Mouse (Mus musculus) megakaryocyte, embryonic 14.5 days (primary cell): ENCODE measurements around the gene Olfr1426. TPM values are rescaled to one million over a fixed set of nuclear protein-coding genes. Genes with fewer than 3 reads are reported as not detected.
"Not testable (repeated sequence)": the region's sequence is repeated elsewhere in the genome, so short reads cannot be mapped to it uniquely, and the experiment has no call there.

ENCODE experiments used
- H3K27me3 ChIP-seq: replicated peaks from 2 replicates; pipeline ENCODE3; 2012; ENCODE audit warnings: inconsistent platforms
- H3K36me3 ChIP-seq: replicated peaks from 2 replicates; pipeline ENCODE3; 2012; ENCODE audit warnings: low read length, inconsistent platforms, mixed read lengths
- H3K4me1 ChIP-seq: 2 replicates; pipeline ENCODE4 v1.6.1; 2012; ENCODE audit warnings: inconsistent platforms
- H3K4me3 ChIP-seq: replicated peaks from 2 replicates; pipeline ENCODE3; 2012; ENCODE audit warnings: moderate library complexity, mild to moderate bottlenecking, inconsistent platforms
- H3K9me3 ChIP-seq: 2 replicates; pipeline ENCODE4 v1.6.1; 2012; ENCODE audit warnings: inconsistent platforms
- FLI1 ChIP-seq: IDR thresholded peaks from 2 replicates; pipeline ENCODE4 v1.6.1; 2012; ENCODE audit warnings: low read length, inconsistent platforms, mixed read lengths
- GATA1 ChIP-seq: IDR thresholded peaks from 3 replicates; pipeline ENCODE4 v1.6.1; 2012; ENCODE audit warnings: mixed read lengths, low read length, inconsistent platforms, borderline replicate concordance
- polyA plus RNA-seq: library from polyadenylated mRNA; stranded (reverse); fragments of >175 nt; gene quantifications from 2 replicates; pipeline ENCODE4 v1.2.3, GENCODE M21; 2012; ENCODE audit warnings: low replicate concordance; ENCODE audit not compliant: insufficient read depth

Gene Olfr1426
- polyA plus RNA-seq = not detected in 2 replicates

DNA sequence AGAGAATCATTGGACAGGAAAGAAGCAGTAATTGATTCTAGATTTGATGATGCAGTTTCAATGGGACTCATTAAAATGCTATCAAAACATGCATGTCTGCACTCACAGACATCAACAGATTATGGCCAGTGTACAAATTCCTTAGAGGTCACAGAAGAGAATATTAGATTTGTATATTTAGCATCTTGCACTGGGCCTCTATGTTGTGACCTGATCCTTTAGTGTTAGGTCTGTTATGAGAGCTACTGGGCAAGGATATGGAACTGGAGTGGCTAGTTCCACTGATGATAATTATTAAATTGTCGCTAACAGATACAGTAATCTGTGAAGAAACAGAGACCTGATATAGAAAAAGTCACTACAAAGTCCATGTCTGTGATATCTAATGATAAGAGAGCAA is at the start of gene Olfr1426:
Olfr1426 (minus strand) TSS at position 101 of the 400 bp plus-strand sequence.
- Histone ChIP-seq H3K27me3 (no peaks in the 10 kb centered on the region), H3K9me3 (no peaks in the 10 kb centered on the region), H3K36me3 (no peaks in the 10 kb centered on the region), H3K4me3 (no peak within 1 kb of the TSS), H3K4me1 (no peaks in the 10 kb centered on the region)
- TF ChIP-seq FLI1 = no peak
- no peak for TF ChIP-seq GATA1

DNA sequence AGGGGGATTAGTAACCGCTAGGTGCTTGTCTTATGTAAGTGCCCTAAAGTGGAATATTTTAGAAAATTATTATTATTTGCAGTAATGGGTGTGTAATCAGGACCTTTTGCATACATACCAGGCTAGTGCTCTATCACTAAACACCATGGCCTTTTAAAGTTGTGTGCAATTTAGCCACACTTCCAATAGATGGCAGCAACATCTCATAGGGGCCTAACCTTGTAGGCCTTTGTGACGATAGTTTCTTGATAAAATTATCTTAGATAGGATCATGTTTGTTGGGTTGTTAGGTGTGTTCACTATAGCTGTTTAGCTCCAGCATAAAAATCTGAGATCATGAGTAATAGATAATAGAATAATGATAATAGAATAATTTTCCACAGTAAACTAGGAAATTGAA is 42.5 kb upstream of the Olfr1426 start:
- H3K27me3 ChIP-seq = no peaks in the 10 kb centered on the region
- H3K4me3 ChIP-seq = no peak overlapping the region
- TF ChIP-seq FLI1 (no peak), GATA1 (no peak)
- H3K36me3 ChIP-seq = no peaks in the 10 kb centered on the region
- no peaks in the 10 kb centered on the region for H3K4me1 ChIP-seq
- H3K9me3 ChIP-seq = no peaks in the 10 kb centered on the region

- TF ChIP-seq GATA1 = no peak
- no peak for TF ChIP-seq FLI1
- Histone ChIP-seq H3K4me3 (no peak within 1 kb of the TSS), H3K36me3 (no peaks in the 10 kb centered on the region), H3K9me3 (no peaks in the 10 kb centered on the region), H3K4me1 (no peaks in the 10 kb centered on the region), H3K27me3 (no peaks in the 10 kb centered on the region)
These were observed 31.3 kb upstream of the Olfr1426 start, which contains the start of gene Olfr76 for GRCm38 (mm10) chr19:12123103-12123502. Olfr76 (minus strand) TSS chr19:12123203.

DNA sequence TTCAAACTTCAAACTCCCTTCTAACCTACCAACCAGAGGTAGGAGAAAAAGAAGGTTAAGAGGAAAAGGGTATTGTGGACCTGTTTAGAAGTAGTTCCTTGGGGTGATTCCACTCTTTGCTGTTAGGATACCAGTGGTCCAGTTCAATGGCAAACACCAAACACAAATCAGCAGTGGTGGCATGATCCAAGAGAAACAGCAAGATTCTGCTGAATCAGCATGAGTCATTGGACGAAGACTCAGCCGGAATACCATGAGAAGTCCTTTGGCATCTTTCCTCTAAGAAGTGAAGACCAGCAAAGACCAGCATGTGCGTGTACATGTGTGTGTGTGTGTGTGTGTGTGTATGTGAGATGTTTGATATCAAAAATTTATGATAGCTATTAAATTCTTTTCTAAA is 24.7 kb upstream of the Olfr1426 start:
- Histone ChIP-seq H3K4me1 (no peaks in the 10 kb centered on the region), H3K4me3 (no peak overlapping the region), H3K9me3 (no peaks in the 10 kb centered on the region), H3K36me3 (no peaks in the 10 kb centered on the region), H3K27me3 (no peaks in the 10 kb centered on the region)
- TF ChIP-seq GATA1 (no peak), FLI1 (no peak)

GRCm38 (mm10) chr19:12115797-12116196 is 24.0 kb upstream of the Olfr1426 start, which contains the start of gene Olfr1428:
Olfr1428 (minus strand) TSS chr19:12115897.
- TF ChIP-seq GATA1 = no peak
- TF ChIP-seq FLI1 = no peak
- Histone ChIP-seq H3K36me3 (no peaks in the 10 kb centered on the region), H3K4me1 (no peaks in the 10 kb centered on the region), H3K27me3 (no peaks in the 10 kb centered on the region), H3K4me3 (no peak within 1 kb of the TSS), H3K9me3 (no peaks in the 10 kb centered on the region)

DNA sequence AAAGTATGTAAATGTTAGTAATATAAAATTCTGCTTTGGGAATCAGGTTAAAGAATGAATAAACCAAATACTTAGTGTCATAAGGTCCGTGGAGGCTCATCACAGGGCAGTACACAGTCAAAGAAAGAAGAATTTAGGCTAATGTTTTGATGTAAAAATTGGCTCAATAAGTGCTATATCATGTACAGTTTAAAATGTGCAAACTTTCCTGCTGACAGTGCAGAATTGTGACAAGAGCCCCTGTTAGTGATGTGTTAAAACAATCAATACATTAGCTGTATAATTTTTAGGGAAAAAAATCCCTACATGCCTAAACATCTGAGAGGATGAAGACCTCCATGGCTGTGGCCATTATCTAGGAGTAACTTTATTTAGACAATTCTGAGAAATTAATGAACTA is 22.0 kb upstream of the Olfr1426 start:
- no peaks in the 10 kb centered on the region for H3K9me3 ChIP-seq
- no peaks in the 10 kb centered on the region for H3K27me3 ChIP-seq
- H3K4me3 ChIP-seq = no peak overlapping the region
- no peaks in the 10 kb centered on the region for H3K36me3 ChIP-seq
- TF ChIP-seq FLI1 (no peak), GATA1 (no peak)
- H3K4me1 ChIP-seq = no peaks in the 10 kb centered on the region

DNA sequence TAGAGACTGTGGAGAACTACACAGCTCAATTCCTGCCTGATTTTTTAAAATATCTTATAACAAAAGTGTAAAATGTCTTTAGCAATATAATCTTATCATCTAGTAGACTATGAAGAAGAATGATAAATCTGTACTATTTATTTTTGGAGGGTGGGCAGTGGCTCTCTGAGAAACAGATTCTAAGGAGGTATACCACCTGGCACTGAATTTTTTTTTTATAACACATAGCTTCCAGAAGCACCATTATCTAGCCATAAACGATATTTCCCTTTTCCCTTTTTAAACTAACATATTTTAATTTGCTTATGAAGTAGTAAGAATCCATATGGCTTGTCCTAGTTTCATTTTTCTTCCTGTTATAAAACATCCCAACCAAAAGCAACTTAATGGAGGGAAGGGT is 12.7 kb upstream of the Olfr1426 start:
- H3K27me3 ChIP-seq = no peaks in the 10 kb centered on the region
- no peaks in the 10 kb centered on the region for H3K9me3 ChIP-seq
- no peak overlapping the region for H3K4me3 ChIP-seq
- H3K36me3 ChIP-seq = no peaks in the 10 kb centered on the region
- no peak for TF ChIP-seq FLI1
- TF ChIP-seq GATA1 = no peak
- no peaks in the 10 kb centered on the region for H3K4me1 ChIP-seq

DNA sequence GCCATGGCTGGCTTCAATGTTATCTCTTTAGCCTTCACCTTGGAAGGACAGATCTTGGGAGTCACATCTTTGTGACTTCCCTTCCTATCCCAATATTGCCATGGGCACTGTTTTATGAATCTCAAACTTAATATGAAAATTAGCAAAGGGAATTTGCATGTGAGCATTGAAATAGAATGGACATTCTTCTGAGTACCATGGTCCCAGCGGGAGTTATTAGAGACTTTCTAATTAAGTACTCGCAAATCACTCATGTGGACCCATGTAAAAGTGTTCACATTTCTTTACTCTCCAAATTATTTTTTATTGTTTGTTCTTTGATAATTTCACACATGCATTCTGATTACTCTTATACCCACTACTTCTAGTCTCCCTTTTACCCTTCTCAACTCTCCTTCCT is 11.4 kb upstream of the Olfr1426 start, which contains the start of gene Olfr1427:
Olfr1427 (minus strand) TSS at position 101 of the 400 bp plus-strand sequence.
- H3K4me3 ChIP-seq = no peak within 1 kb of the TSS
- no peaks in the 10 kb centered on the region for H3K4me1 ChIP-seq
- no peaks in the 10 kb centered on the region for H3K36me3 ChIP-seq
- no peaks in the 10 kb centered on the region for H3K27me3 ChIP-seq
- H3K9me3 ChIP-seq = no peaks in the 10 kb centered on the region
- TF ChIP-seq FLI1 = no peak
- no peak for TF ChIP-seq GATA1

- not testable (repeated sequence) for H3K4me1 ChIP-seq, H3K9me3 ChIP-seq, H3K4me3 ChIP-seq, H3K27me3 ChIP-seq, H3K36me3 ChIP-seq
These were observed 14.2 kb downstream of the Olfr1426 start, which contains the start of gene Olfr1425 for GRCm38 (mm10) chr19:12077631-12078030. Olfr1425 (minus strand) TSS chr19:12077731.

GRCm38 (mm10) chr19:12069546-12069945 is 22.3 kb downstream of the Olfr1426 start:
- H3K36me3 ChIP-seq, H3K4me3 ChIP-seq, H3K4me1 ChIP-seq, H3K9me3 ChIP-seq, H3K27me3 ChIP-seq: not testable (repeated sequence)

DNA sequence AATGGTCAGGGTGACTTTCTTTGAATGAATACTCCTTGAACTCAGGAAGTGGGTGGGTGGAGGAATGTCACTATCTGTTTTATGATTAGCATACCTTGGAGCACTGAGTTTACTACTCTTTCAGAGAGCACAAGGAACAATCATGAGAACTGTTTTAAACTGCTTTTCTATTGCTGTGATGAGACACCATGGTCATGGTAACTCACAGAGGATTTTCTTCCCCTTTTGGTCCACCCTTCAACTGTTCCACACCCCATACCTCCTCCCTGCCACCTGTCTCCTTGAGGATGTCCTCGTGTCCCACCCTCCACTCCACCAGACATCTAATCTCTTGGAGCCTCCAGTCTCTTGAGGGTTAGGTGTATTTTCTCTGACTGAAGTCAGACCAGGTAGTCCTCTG is 24.0 kb downstream of the Olfr1426 start:
- not testable (repeated sequence) for H3K36me3 ChIP-seq, H3K4me1 ChIP-seq, H3K9me3 ChIP-seq, H3K27me3 ChIP-seq, H3K4me3 ChIP-seq

- H3K9me3 ChIP-seq, H3K4me1 ChIP-seq, H3K4me3 ChIP-seq, H3K36me3 ChIP-seq, H3K27me3 ChIP-seq: not testable (repeated sequence)
These were observed 29.2 kb downstream of the Olfr1426 start, which contains the start of gene Olfr1424 for GRCm38 (mm10) chr19:12062582-12062981. Olfr1424 (minus strand) TSS chr19:12062682.
